Mouse (Mus musculus) CH12.LX (cell line): ENCODE measurements around the gene Cbwd1.

Experiments
- CTCF ChIP-seq, 2 experiments: IDR thresholded peaks in 1 of 2; conservative IDR thresholded peaks in 1 of 2; 2 replicates each; pipeline ENCODE4 v1.5.1; 2011 to 2012; ENCODE audit warnings: low read depth in 2 of 2, low read length in 2 of 2, improper control_type of control experiment in 1 of 2, inconsistent platforms in 1 of 2, mild to moderate bottlenecking in 1 of 2, moderate library complexity in 1 of 2
- POLR2A ChIP-seq: IDR thresholded peaks from 2 replicates; pipeline ENCODE4 v1.6.1; 2011; ENCODE audit warnings: low read depth, mild to moderate bottlenecking, improper control_type of control experiment, low read length

DNA sequence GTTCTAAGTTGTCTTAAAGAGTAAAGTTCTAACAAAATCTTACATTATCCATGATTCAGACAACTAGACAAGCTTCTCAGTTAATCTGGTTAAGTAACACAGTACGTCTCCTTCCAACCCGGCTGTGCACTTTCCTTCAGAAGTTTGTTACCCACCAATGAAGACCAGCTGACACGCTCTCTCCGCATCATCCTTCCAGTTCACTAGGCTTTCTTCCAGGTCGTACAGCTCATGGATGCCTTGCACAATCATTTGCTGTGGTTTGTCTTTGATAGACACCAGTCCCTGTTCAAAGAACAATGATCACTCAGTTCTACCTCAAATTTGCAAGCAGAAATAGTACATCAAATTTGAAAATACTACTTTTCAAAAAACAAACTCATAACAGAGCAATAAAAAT is 40.5 kb downstream of the Cbwd1 start:
- no peak for TF ChIP-seq CTCF (conservative IDR thresholded peaks at IDR 0.05 in 1 of 2, IDR thresholded peaks at IDR 0.05 in 1 of 2; ENCODE audit: low read depth in 2 of 2, low read length in 2 of 2)
- TF ChIP-seq POLR2A = no peak
